Mouse (Mus musculus) limb, embryonic 14.5 days (tissue): ENCODE measurements around the gene Pitpnc1. TPM values are rescaled to one million over a fixed set of nuclear protein-coding genes. Genes with fewer than 3 reads are reported as not detected.

Experiments
- ATAC-seq: fragments of 200-750 bp; cut with Nextera tagmentation; 2 replicates; pipeline ENCODE4 v1.8.0; 2017; ENCODE audit warnings: low read depth, moderate number of reproducible peaks, moderate TSS enrichment; ENCODE audit not compliant: low FRiP score
- DNase-seq: peaks from one replicate; pipeline ENCODE4 v3.0.0-alpha.2; 2015; ENCODE audit warnings: low spot score
- H3K27ac ChIP-seq: fragments of 300-500 bp; sonication (generic); replicated peaks from 2 replicates; pipeline ENCODE4 v1.5.1; 2014; ENCODE audit warnings: low read depth, mild to moderate bottlenecking, low read length, moderate library complexity, mixed read lengths
- H3K27me3 ChIP-seq: fragments of 300-500 bp; sonication (generic); 2 replicates; pipeline ENCODE4 v1.6.1; 2014; ENCODE audit warnings: low read length, mixed read lengths; ENCODE audit not compliant: control insufficient read depth, insufficient read depth
- H3K36me3 ChIP-seq: fragments of 300-500 bp; sonication (generic); 2 replicates; pipeline ENCODE4 v1.6.1; 2014; ENCODE audit warnings: mild to moderate bottlenecking, low read length, moderate library complexity, mixed read lengths; ENCODE audit not compliant: control insufficient read depth, insufficient read depth
- H3K4me1 ChIP-seq: fragments of 300-500 bp; sonication (generic); 2 replicates; pipeline ENCODE4 v1.6.1; 2014; ENCODE audit warnings: antibody characterized with exemption, low read length, mixed read lengths; ENCODE audit not compliant: control insufficient read depth, insufficient read depth
- H3K4me2 ChIP-seq: fragments of 300-500 bp; sonication (generic); replicated peaks from 2 replicates; pipeline ENCODE4 v1.6.1; 2014; ENCODE audit warnings: low read depth, mild to moderate bottlenecking, low read length, moderate library complexity; ENCODE audit not compliant: severe bottlenecking
- H3K4me3 ChIP-seq: fragments of 300-500 bp; sonication (generic); replicated peaks from 2 replicates; pipeline ENCODE4 v1.5.1; 2014; ENCODE audit warnings: low read length
- H3K9ac ChIP-seq: fragments of 300-500 bp; sonication (generic); 2 replicates; pipeline ENCODE4 v1.6.1; 2014; ENCODE audit warnings: mild to moderate bottlenecking, low read depth, low read length, moderate library complexity; ENCODE audit not compliant: severe bottlenecking
- H3K9me3 ChIP-seq: fragments of 300-500 bp; sonication (generic); 2 replicates; pipeline ENCODE4 v1.6.1; 2016; ENCODE audit warnings: low read length; ENCODE audit not compliant: control insufficient read depth
- POLR2A ChIP-seq: fragments of 200-500 bp; IDR thresholded peaks from 2 replicates; pipeline ENCODE4 v1.8.0; 2012; ENCODE audit warnings: inconsistent platforms, mild to moderate bottlenecking, moderate library complexity, borderline replicate concordance; ENCODE audit not compliant: insufficient read depth, insufficient read length; ENCODE audit errors: extremely low read depth
- WGBS: fragments of 180-500 bp; shearing (Covaris S2); extraction: QIAGEN DNeasy Blood & Tissue Kit; methylation state at CpG from one replicate; pipeline ENCODE4 v1.1.7; 2014; 5-methylcytosine and 5-hydroxymethylcytosine counted together
- polyA plus RNA-seq, 2 experiments: library from polyadenylated mRNA; depleted of rRNA in 1 of 2; stranded (reverse) in 1 of 2; unstranded in 1 of 2; fragments of >200 nt; fragmentation: Nextera tagmentation in 1 of 2; extraction: Ambion mirVana in 1 of 2; gene quantifications; 2 replicates each; pipeline versions ENCODE4 v1.2.1 to v1.2.3; 2012 to 2014

Gene Pitpnc1
- polyA plus RNA-seq, 2 experiments: 20.4 to 25.2 TPM

GRCm38 (mm10) chr11:107471071-107471720 lies 697 bp upstream of the Pitpnc1 start:
- Histone ChIP-seq H3K4me1 (peaks cover 8% of the 10 kb centered on the region), H3K4me3 (peak overlapping the region; percentile 85), H3K9ac (peak overlapping the region; percentile 85), H3K4me2 (peak overlapping the region; percentile 71), H3K9me3 (no peaks in the 10 kb centered on the region), H3K27me3 (no peaks in the 10 kb centered on the region), H3K36me3 (no peaks in the 10 kb centered on the region), H3K27ac (peak overlapping the region; percentile 93)
- WGBS: 4% methylated on average over 11 of the region's 11 CpGs
- ATAC-seq (no peak), DNase-seq (peak; percentile 70)
- TF ChIP-seq POLR2A: no peak

GRCm38 (mm10) chr11:107469523-107470371 lies 752 bp downstream of the Pitpnc1 start:
- peak overlapping the region; percentile 85 for H3K4me3 ChIP-seq
- ATAC-seq (peak; percentile 16), DNase-seq (peak; percentile 29)
- H3K4me2 ChIP-seq: peak overlapping the region; percentile 71
- no peaks in the 10 kb centered on the region for H3K36me3 ChIP-seq
- no peaks in the 10 kb centered on the region for H3K27me3 ChIP-seq
- under 1% methylated on average over 52 of the region's 59 CpGs for WGBS
- peak overlapping the region; percentile 85 for H3K9ac ChIP-seq
- peak overlapping the region; percentile 93 for H3K27ac ChIP-seq
- TF ChIP-seq POLR2A: no peak
- H3K4me1 ChIP-seq: peaks cover 8% of the 10 kb centered on the region
- no peaks in the 10 kb centered on the region for H3K9me3 ChIP-seq

DNA sequence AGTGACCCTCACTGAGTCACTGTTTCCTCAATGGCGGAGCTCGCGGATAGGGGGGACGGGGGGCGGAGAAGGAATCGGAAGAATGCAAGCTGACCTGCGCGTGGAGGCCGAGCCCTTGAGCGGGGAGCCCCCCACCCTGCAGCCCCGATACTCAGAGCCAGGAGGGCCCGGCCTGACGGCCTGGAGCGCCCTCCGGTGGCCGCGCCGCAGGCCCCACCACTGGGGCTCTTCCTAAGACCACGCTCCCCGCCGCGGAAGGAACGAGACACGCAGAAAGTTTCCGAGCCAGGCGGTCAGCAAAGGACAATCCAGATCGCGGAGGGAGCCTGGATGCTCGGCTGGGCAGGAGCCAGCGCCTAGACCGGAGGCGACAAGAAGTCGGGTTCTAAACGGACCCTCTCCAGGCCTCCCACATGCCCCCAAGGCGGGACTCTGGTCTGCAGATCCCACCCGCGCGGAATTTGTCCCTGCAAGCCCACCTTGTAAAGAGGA lies 1.4 kb downstream of the Pitpnc1 start:
- ATAC-seq (peak; percentile 86), DNase-seq (peak; percentile 87)
- Histone ChIP-seq H3K4me1 (peaks cover 8% of the 10 kb centered on the region), H3K36me3 (no peaks in the 10 kb centered on the region), H3K27me3 (no peaks in the 10 kb centered on the region), H3K9me3 (no peaks in the 10 kb centered on the region), H3K4me3 (peak overlapping the region; percentile 85), H3K4me2 (peak overlapping the region; percentile 71), H3K27ac (peak overlapping the region; percentile 93), H3K9ac (peak overlapping the region; percentile 85)
- TF ChIP-seq POLR2A: peak; percentile 17; the same call in 1 of the 2 replicates
- WGBS: under 1% methylated on average over 36 of the region's 38 CpGs

- DNase-seq (no peak), ATAC-seq (no peak)
- 18% methylated on average over 16 of the region's 16 CpGs for WGBS
- H3K4me2 ChIP-seq: peak overlapping the region; percentile 71
- peaks cover 8% of the 10 kb centered on the region for H3K4me1 ChIP-seq
- H3K36me3 ChIP-seq: no peaks in the 10 kb centered on the region
- no peak for TF ChIP-seq POLR2A
- H3K27ac ChIP-seq: peak overlapping the region; percentile 93
- peak overlapping the region; percentile 85 for H3K9ac ChIP-seq
- H3K9me3 ChIP-seq: no peaks in the 10 kb centered on the region
- H3K4me3 ChIP-seq: peak overlapping the region; percentile 85
- H3K27me3 ChIP-seq: no peaks in the 10 kb centered on the region
Measured at GRCm38 (mm10) chr11:107468252-107469030, 2.1 kb downstream of the Pitpnc1 start.
